Mouse (Mus musculus) CH12.LX (cell line): ENCODE data around the gene B3gnt7. TPM values are rescaled to one million over a fixed set of nuclear protein-coding genes. Genes with fewer than 3 reads are reported as not detected.

Experiments
- DNase-seq: peaks from one replicate; pipeline ENCODE4 v3.0.0-alpha.2; 2013; ENCODE audit errors: extremely low read depth
- H3K27ac ChIP-seq: 2 replicates; pipeline ENCODE4 v1.5.1; 2012; ENCODE audit warnings: low read depth, mild to moderate bottlenecking, control low read depth, moderate library complexity; ENCODE audit not compliant: insufficient read depth
- H3K27me3 ChIP-seq: replicated peaks from 2 replicates; pipeline ENCODE3; 2012; ENCODE audit warnings: inconsistent platforms
- H3K36me3 ChIP-seq, 2 experiments: replicated peaks in 1 of 2; 2 replicates each; pipeline versions ENCODE3 to v1.6.1; 2012; ENCODE audit warnings: inconsistent platforms in 1 of 2, low read length in 1 of 2, mild to moderate bottlenecking in 1 of 2, mixed read lengths in 1 of 2, moderate library complexity in 1 of 2; ENCODE audit not compliant: control insufficient read depth in 1 of 2, insufficient read depth in 1 of 2
- H3K4me1 ChIP-seq, 2 experiments: 2 replicates each; pipeline ENCODE4 v1.6.1; 2012; ENCODE audit warnings: inconsistent platforms in 1 of 2, moderate library complexity in 1 of 2; ENCODE audit not compliant: insufficient read depth in 2 of 2, control insufficient read depth in 1 of 2
- H3K4me2 ChIP-seq: 2 replicates; pipeline ENCODE4 v1.6.1; 2012; ENCODE audit warnings: low read depth, mild to moderate bottlenecking, control low read depth; ENCODE audit not compliant: poor library complexity, insufficient read depth, severe bottlenecking
- H3K4me3 ChIP-seq, 3 experiments: fragments of 150-350 bp in 1 of 3; sonication (generic) in 1 of 3; replicated peaks in 1 of 3; 2 replicates each; pipeline versions ENCODE3 to v1.5.1; 2011 to 2012; ENCODE audit warnings: low read depth in 2 of 3, low read length in 2 of 3, mild to moderate bottlenecking in 2 of 3, moderate library complexity in 2 of 3, control low read depth in 1 of 3, improper control_type of control experiment in 1 of 3, inconsistent platforms in 1 of 3, mixed read lengths in 1 of 3; ENCODE audit not compliant: poor library complexity in 1 of 3
- H3K79me2 ChIP-seq: replicated peaks from 2 replicates; pipeline ENCODE4 v1.6.1; 2012; ENCODE audit warnings: mild to moderate bottlenecking, moderate library complexity; ENCODE audit not compliant: control insufficient read depth, poor library complexity, insufficient read depth, severe bottlenecking; ENCODE audit errors: extremely low read depth
- H3K9ac ChIP-seq: 2 replicates; pipeline ENCODE4 v1.6.1; 2012; ENCODE audit warnings: low read depth, mild to moderate bottlenecking, control low read depth, moderate library complexity; ENCODE audit not compliant: insufficient read depth
- H3K9me3 ChIP-seq: replicated peaks from 2 replicates; pipeline ENCODE3; 2012; ENCODE audit warnings: low read length, inconsistent platforms, mixed read lengths
- BHLHE40 ChIP-seq: IDR thresholded peaks from 2 replicates; pipeline ENCODE4 v1.6.1; 2011; ENCODE audit warnings: mild to moderate bottlenecking, low read depth, low read length, improper control_type of control experiment
- CHD2 ChIP-seq: IDR thresholded peaks from 2 replicates; pipeline ENCODE4 v1.6.1; 2011; ENCODE audit warnings: low read length, improper control_type of control experiment
- CTCF ChIP-seq, 2 experiments: IDR thresholded peaks in 1 of 2; conservative IDR thresholded peaks in 1 of 2; 2 replicates each; pipeline ENCODE4 v1.5.1; 2011 to 2012; ENCODE audit warnings: low read depth in 2 of 2, low read length in 2 of 2, improper control_type of control experiment in 1 of 2, inconsistent platforms in 1 of 2, mild to moderate bottlenecking in 1 of 2, moderate library complexity in 1 of 2
- EP300 ChIP-seq: IDR thresholded peaks from 2 replicates; pipeline ENCODE4 v1.6.1; 2011; ENCODE audit warnings: low read length, improper control_type of control experiment
- ETS1 ChIP-seq: conservative IDR thresholded peaks from 2 replicates; pipeline ENCODE4 v1.6.1; 2012; ENCODE audit warnings: low read depth, mild to moderate bottlenecking, inconsistent platforms, low read length, improper control_type of control experiment, moderate library complexity
- GABPA ChIP-seq: IDR thresholded peaks from 2 replicates; pipeline ENCODE4 v1.6.1; 2012; ENCODE audit warnings: low read depth, low read length, improper control_type of control experiment, inconsistent platforms; ENCODE audit not compliant: insufficient replicate concordance
- JUN ChIP-seq: IDR thresholded peaks from 2 replicates; pipeline ENCODE4 v1.6.1; 2011; ENCODE audit warnings: low read depth, mild to moderate bottlenecking, low read length, improper control_type of control experiment, moderate library complexity; ENCODE audit not compliant: insufficient read depth
- KAT2A ChIP-seq: IDR thresholded peaks from 2 replicates; pipeline ENCODE4 v1.6.1; 2012; ENCODE audit warnings: low read length, improper control_type of control experiment, inconsistent platforms; ENCODE audit not compliant: insufficient replicate concordance
- MAX ChIP-seq: IDR thresholded peaks from 2 replicates; pipeline ENCODE4 v1.6.1; 2011; ENCODE audit warnings: low read length, improper control_type of control experiment
- MAZ ChIP-seq: IDR thresholded peaks from 2 replicates; pipeline ENCODE4 v1.6.1; 2012; ENCODE audit warnings: low read depth, mild to moderate bottlenecking, inconsistent platforms, low read length, improper control_type of control experiment, moderate library complexity
- MXI1 ChIP-seq: IDR thresholded peaks from 2 replicates; pipeline ENCODE4 v1.6.1; 2011; ENCODE audit warnings: mild to moderate bottlenecking, low read depth, low read length, improper control_type of control experiment
- MYC ChIP-seq: IDR thresholded peaks from 2 replicates; pipeline ENCODE4 v1.6.1; 2011; ENCODE audit warnings: low read depth, mild to moderate bottlenecking, improper control_type of control experiment, low read length
- NRF1 ChIP-seq: IDR thresholded peaks from 2 replicates; pipeline ENCODE4 v1.6.1; 2014; ENCODE audit warnings: low read depth, mild to moderate bottlenecking, inconsistent platforms, low read length, improper control_type of control experiment, moderate library complexity
- PAX5 ChIP-seq: IDR thresholded peaks from 2 replicates; pipeline ENCODE4 v1.6.1; 2012; ENCODE audit warnings: low read length, inconsistent platforms, mixed read lengths
- POLR2A ChIP-seq: IDR thresholded peaks from 2 replicates; pipeline ENCODE4 v1.6.1; 2011; ENCODE audit warnings: low read depth, mild to moderate bottlenecking, improper control_type of control experiment, low read length
- POLR2AphosphoS2 ChIP-seq: IDR thresholded peaks from 2 replicates; pipeline ENCODE4 v1.6.1; 2011; ENCODE audit warnings: low read depth, low read length, improper control_type of control experiment
- RAD21 ChIP-seq: IDR thresholded peaks from 2 replicates; pipeline ENCODE4 v1.6.1; 2011; ENCODE audit warnings: low read depth, mild to moderate bottlenecking, low read length, improper control_type of control experiment, moderate library complexity
- SIN3A ChIP-seq: IDR thresholded peaks from 2 replicates; pipeline ENCODE4 v1.6.1; 2012; ENCODE audit warnings: low read length, improper control_type of control experiment, inconsistent platforms
- SMC3 ChIP-seq: IDR thresholded peaks from 2 replicates; pipeline ENCODE4 v1.6.1; 2011; ENCODE audit warnings: low read depth, low read length, improper control_type of control experiment
- TBP ChIP-seq: conservative IDR thresholded peaks from 2 replicates; pipeline ENCODE4 v1.6.1; 2011; ENCODE audit warnings: low read depth, low read length, improper control_type of control experiment
- USF1 ChIP-seq: IDR thresholded peaks from 2 replicates; pipeline ENCODE4 v1.6.1; 2014; ENCODE audit warnings: low read depth, mild to moderate bottlenecking, inconsistent platforms, low read length, improper control_type of control experiment
- USF2 ChIP-seq: conservative IDR thresholded peaks from 2 replicates; pipeline ENCODE4 v1.6.1; 2011; ENCODE audit warnings: low read depth, low read length, improper control_type of control experiment
- ZKSCAN1 ChIP-seq: IDR thresholded peaks from 2 replicates; pipeline ENCODE4 v1.6.1; 2012; ENCODE audit warnings: low read depth, inconsistent platforms, low read length, improper control_type of control experiment, borderline replicate concordance
- dilution Hi-C: fragments of 300-500 bp; cut with MboI; formaldehyde crosslinking; loops from 2 replicates; pipeline ENCODE4 v1.14.3; 2020; ENCODE audit warnings: low sequenced_read_pairs; ENCODE audit not compliant: extremely low pct_unique_long_range_greater_than_20kb, extremely low pct_ligation_motif_present
- in situ Hi-C: fragments of 300-500 bp; cut with MboI; formaldehyde crosslinking; loops from 3 replicates; pipeline ENCODE4 v1.14.3; 2019; ENCODE audit warnings: low sequenced_read_pairs, low pct_ligation_motif_present, low pct_unique_long_range_greater_than_20kb, mixed read lengths
- polyA plus RNA-seq: library from polyadenylated mRNA; unstranded; fragments of >175 nt; gene quantifications from 2 replicates; pipeline ENCODE4 v1.2.1, GENCODE M21; 2012; ENCODE audit warnings: low read depth; ENCODE audit not compliant: insufficient read length
- total RNA-seq, 2 experiments: library from RNA; depleted of rRNA; stranded (reverse); fragments of 300-350 nt in 1 of 2; fragments of >200 nt in 1 of 2; gene quantifications; 2 replicates each; pipeline ENCODE4 v1.2.3; 2012 to 2014

Gene B3gnt7
- total and polyA plus RNA-seq, 3 experiments, result 0.17 TPM; not detected in 2

- TF ChIP-seq GABPA, result no peak
- TF ChIP-seq KAT2A, result no peak
- TF ChIP-seq USF2, result no peak
- TF ChIP-seq EP300, result no peak
- no peak for TF ChIP-seq ZKSCAN1
- TF ChIP-seq ETS1, result no peak
- no peak for TF ChIP-seq JUN
- no peak for TF ChIP-seq SIN3A
- TF ChIP-seq MXI1, result no peak
- TF ChIP-seq POLR2A, result no peak
- no peak for TF ChIP-seq POLR2AphosphoS2
- TF ChIP-seq MAZ, result no peak
- TF ChIP-seq TBP, result no peak
- no peak for TF ChIP-seq MYC
- TF ChIP-seq CHD2, result no peak
- TF ChIP-seq BHLHE40, result no peak
- no peak for TF ChIP-seq RAD21
- TF ChIP-seq USF1, result no peak
- TF ChIP-seq PAX5, result no peak
- dilution Hi-C loops (no loop called here), in situ Hi-C loops (loop anchor here (5.0 kb wide), 1 partner anchor 136 kb away; no protein-coding TSS in a partner anchor)
- no peak overlapping the region for H3K27ac ChIP-seq
- no peak overlapping the region for H3K4me2 ChIP-seq
- no peak overlapping the region for H3K9ac ChIP-seq
- H3K36me3 ChIP-seq, result no peaks in the 10 kb centered on the region
- no peaks in the 10 kb centered on the region for H3K27me3 ChIP-seq
- no peaks in the 10 kb centered on the region for H3K79me2 ChIP-seq
- no peak overlapping the region for H3K4me3 ChIP-seq
- H3K9me3 ChIP-seq, result no peaks in the 10 kb centered on the region
- no peak for DNase-seq
- no peaks in the 10 kb centered on the region for H3K4me1 ChIP-seq
Measured at GRCm38 (mm10) chr1:86313096-86313771, 10.6 kb downstream of the B3gnt7 start.

- Histone ChIP-seq H3K27me3 (no peaks in the 10 kb centered on the region), H3K4me3 (no peak overlapping the region), H3K9ac (no peak overlapping the region), H3K4me2 (no peak overlapping the region), H3K79me2 (no peaks in the 10 kb centered on the region), H3K9me3 (no peaks in the 10 kb centered on the region)
- peak; percentile 7 for DNase-seq
- dilution Hi-C loops, result no loop called here
- in situ Hi-C loops, result loop anchor here (5.0 kb wide), 1 partner anchor 136 kb away; no protein-coding TSS in a partner anchor
- TF ChIP-seq ETS1, result no peak
- TF ChIP-seq MAX, result no peak
- TF ChIP-seq CTCF (conservative IDR thresholded peaks at IDR 0.05 in 1 of 2, IDR thresholded peaks at IDR 0.05 in 1 of 2; ENCODE audit: low read depth in 2 of 2, low read length in 2 of 2), result peak; percentile 16 to 71; a peak in 2 of 4 replicates
- TF ChIP-seq NRF1, result no peak
- TF ChIP-seq RAD21, result peak; percentile 50
- TF ChIP-seq SMC3, result peak; percentile 56
- TF ChIP-seq, all 38 proteins: peak for 3
- Histone ChIP-seq H3K36me3 (no peaks in the 10 kb centered on the region), H3K4me1 (no peaks in the 10 kb centered on the region), H3K27ac (no peak overlapping the region)
Measured at GRCm38 (mm10) chr1:86313772-86314125, 11.1 kb downstream of the B3gnt7 start.
